Mouse (Mus musculus) gastrocnemius, adult 2 months (tissue): ENCODE measurements at regions not wholly inside any gene's neighbourhood (a gene's known extent, or its start where the extent isn't known, plus 50 kb on each side); places are given as distances from the start of the nearest gene placed in this dataset.

Experiments
- DNase-seq: peaks from one replicate; pipeline ENCODE4 v3.0.0; 2022
- H3K27ac ChIP-seq: fragments of 200-600 bp; 2 replicates; pipeline ENCODE4 v1.8.1; 2022; ENCODE audit warnings: mild to moderate bottlenecking
- H3K4me3 ChIP-seq: fragments of 200-600 bp; 2 replicates; pipeline ENCODE4 v1.8.1; 2022; ENCODE audit warnings: mild to moderate bottlenecking, moderate library complexity
- CTCF ChIP-seq: fragments of 200-600 bp; IDR thresholded peaks from 2 replicates; pipeline ENCODE4 v1.8.1; 2022; ENCODE audit warnings: antibody characterized with exemption, mild to moderate bottlenecking, moderate library complexity
- intact Hi-C: fragments of 180-260 bp; cut with DNase I; formaldehyde crosslinking; loops from one replicate; pipeline ENCODE4 v1.15.1; 2025

DNA sequence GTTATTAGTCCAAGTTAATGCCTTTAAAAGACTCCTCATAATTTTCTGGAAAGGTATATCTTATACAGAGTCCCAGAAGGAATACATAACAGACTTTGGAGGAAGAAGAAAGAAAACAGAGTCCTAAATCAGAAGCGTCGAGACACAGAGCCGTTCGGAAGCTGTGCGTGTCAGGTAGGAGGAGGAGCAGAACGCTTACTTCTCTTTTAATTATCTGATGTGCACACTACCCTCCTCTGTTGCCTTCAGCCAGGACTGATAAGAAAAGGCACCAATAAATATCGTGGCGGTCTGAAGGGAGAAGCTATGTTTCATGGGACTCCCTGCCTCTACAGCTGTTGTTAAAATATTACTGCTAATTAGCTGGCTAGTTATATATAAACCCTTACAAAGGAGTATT, 296.2 kb downstream of the Dhx15 start:
- DNase-seq: no peak
- intact Hi-C loops: loop anchor here (10.0 kb wide), 1 partner anchor 299 kb away; no protein-coding TSS in a partner anchor
- peak overlapping the region; percentile 61 for H3K4me3 ChIP-seq
- TF ChIP-seq CTCF: no peak
- H3K27ac ChIP-seq: peak overlapping the region; percentile 54

DNA sequence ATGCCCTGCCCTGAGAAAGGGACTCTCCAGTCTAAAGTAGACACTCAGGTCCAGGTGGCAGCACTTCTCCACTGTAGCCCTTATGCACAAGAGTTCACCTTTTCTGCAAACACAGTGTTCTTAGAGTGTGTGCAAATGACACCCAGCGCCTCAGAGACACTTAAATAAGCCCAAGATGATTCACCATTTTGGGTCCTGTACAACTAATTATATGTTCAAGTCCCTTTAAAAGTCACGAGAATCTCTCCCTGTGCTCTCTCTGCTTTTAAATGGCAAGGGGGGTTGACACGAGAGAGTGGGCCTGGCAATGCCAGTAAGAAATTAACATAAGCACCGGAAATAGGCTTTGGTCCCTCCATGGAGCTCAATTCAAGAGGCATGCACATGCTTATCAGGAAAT, 299.0 kb downstream of the Dhx15 start:
- TF ChIP-seq CTCF: no peak
- intact Hi-C loops: loop anchor here (10.0 kb wide), 1 partner anchor 297 kb away; no protein-coding TSS in a partner anchor
- DNase-seq: no peak
- H3K27ac ChIP-seq: no peak overlapping the region
- no peak overlapping the region for H3K4me3 ChIP-seq

DNA sequence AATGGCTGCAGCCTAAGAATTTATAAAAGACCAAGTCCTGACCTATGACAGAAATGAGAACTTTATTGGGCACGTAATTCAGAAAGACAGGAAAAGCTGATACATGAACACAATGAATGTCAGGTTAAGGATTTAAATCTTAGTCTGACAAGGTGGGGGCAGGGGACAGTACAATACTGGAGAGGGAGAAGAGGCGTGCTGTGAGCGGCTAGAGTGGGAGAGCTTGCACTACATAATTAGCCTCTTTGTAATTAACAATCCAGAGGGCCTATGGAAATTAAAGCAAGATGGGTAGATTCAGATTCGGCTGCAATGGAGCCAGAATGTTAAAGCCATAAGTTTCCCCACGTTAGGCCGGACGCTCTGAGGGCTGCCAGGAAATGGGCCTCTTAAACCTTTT, 301.9 kb downstream of the Dhx15 start:
- intact Hi-C loops: no loop called here
- no peak for DNase-seq
- Histone ChIP-seq H3K4me3 (no peak overlapping the region), H3K27ac (no peak overlapping the region)
- no peak for TF ChIP-seq CTCF

DNA sequence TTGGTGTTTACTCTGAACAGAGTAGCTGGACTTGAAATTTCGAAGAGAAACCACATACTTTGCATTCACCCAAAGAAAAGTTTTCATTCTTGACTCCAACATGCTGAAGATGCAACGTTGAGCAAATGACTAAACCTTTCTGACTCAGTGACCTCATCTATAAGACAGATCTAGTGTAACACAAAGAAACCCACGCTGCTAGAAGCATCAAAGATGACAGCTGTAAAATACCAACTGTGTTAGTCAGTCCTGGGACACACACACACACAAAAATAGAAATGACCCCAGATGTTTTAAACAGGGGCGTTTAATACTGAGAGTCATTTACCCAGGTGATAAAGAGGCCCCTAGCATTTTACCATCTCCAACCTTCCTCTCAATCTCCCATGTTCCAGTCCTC, 307.7 kb downstream of the Dhx15 start:
- no peak overlapping the region for H3K4me3 ChIP-seq
- no peak for TF ChIP-seq CTCF
- DNase-seq: no peak
- intact Hi-C loops: no loop called here
- H3K27ac ChIP-seq: no peak overlapping the region

DNA sequence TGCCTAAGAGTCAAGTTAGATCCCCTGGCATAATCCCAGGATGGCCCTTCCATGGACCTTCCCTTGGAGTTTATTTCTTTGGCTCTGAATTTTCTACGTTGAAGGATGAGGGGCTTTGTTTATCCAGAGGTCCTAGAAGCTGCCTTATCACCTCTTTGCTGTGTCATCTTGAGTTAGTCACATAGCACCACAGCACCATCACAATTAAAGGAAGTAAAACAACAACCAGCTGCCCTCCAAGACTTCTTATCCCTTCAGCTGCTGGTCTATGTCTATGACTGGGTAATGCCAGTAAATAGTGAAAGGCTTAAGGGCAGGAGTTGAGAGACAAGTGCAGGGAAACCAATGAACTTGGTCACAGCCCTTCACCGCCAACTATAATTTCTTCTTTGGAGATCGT, 308.1 kb downstream of the Dhx15 start:
- no peak overlapping the region for H3K27ac ChIP-seq
- DNase-seq: no peak
- intact Hi-C loops: no loop called here

DNA sequence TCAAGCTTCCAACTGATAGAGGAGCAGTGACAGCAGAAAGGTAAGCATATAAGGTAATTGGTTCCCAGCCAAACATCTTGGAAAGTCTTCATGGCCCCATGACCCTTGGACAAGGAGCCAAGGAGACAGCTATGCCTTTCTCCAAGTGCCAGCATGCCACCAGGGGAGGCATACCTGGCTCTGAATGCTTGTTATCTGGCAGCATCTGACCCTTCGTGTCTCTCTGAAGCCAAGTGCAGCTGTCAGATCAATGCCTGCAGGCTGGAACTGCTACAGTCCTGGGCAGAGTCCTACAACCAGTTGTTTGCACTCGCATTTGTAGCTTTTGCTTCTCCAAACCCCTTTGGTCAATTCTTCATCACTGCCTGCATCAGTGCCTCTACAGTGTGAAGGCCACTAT, 309.3 kb upstream of the Ppargc1a start:
- TF ChIP-seq CTCF: no peak
- intact Hi-C loops: no loop called here
- Histone ChIP-seq H3K4me3 (no peak overlapping the region), H3K27ac (no peak overlapping the region)
- DNase-seq: no peak

More for the DNA sequence above, 308.1 kb downstream of the Dhx15 start:
- no peak for TF ChIP-seq CTCF
- H3K4me3 ChIP-seq: no peak overlapping the region

DNA sequence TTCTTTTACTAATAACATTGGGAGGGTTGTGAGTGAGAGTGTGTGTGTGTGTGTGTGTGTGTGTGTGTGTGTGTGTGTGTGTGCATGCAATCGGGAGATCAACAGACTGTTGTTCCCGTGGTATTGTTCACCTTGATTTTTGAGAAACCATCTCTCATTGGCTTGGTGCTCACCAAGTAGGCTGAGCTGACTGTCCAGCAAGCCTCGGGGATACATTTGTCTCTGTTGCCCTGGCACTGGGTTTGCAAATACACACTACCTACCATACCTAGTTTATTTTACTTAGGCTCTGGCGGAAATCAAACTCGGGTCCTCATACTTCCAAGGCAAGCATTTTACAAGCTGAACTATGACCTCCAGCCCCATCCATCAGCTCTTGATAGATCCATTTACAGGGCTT, 306.0 kb upstream of the Ppargc1a start:
- TF ChIP-seq CTCF: no peak
- intact Hi-C loops: no loop called here
- no peak overlapping the region for H3K4me3 ChIP-seq
- no peak for DNase-seq
- H3K27ac ChIP-seq: no peak overlapping the region

DNA sequence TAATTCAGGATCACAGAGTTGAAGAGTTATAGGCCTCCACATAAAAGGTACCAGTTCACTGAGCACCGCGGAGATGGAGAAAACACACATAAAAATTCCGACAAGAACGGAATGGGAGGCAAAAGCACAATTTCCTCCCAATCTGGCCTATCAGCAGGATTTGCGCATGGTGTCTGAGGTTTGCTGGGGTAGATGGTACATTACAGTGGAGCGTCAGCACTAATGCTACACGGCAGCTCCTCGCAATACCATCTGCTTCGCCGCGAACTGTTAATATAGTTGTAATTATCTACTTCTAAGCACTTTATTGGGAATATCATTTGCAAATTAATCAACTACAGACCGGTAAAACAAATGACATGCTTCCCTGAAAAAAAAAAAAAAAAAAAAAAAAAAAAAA, 304.2 kb upstream of the Ppargc1a start:
- DNase-seq: no peak
- no peak for TF ChIP-seq CTCF
- intact Hi-C loops: no loop called here

DNA sequence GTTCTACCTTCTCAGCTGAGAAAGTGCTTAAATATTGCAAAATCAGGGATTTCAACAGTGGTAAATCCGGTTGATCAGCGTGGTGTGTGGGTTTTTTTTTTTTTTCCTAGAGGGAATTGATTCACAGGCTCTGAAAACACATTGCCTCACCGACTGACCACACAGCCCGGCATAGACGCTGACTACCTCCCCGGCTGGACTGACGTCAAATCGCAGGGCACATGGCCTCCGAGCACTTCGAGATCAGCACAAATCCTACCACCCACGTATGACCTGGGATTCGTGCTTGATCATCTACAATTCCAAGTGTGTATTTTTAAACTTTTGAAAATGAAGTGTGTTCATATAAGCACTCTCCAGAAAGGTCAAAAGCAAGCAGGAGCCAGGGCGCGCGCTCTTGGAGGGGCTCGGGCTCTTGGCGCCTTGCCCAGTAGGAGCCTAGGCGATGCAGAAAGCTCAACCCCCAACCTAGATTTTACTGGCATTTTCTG, 300.7 kb upstream of the Ppargc1a start:
- no peak for TF ChIP-seq CTCF
- intact Hi-C loops: no loop called here
- H3K4me3 ChIP-seq: no peak overlapping the region
- H3K27ac ChIP-seq: no peak overlapping the region
- peak; percentile 31 for DNase-seq

More for the DNA sequence above, 304.2 kb upstream of the Ppargc1a start:
- Histone ChIP-seq H3K4me3 (no peak overlapping the region), H3K27ac (no peak overlapping the region)

DNA sequence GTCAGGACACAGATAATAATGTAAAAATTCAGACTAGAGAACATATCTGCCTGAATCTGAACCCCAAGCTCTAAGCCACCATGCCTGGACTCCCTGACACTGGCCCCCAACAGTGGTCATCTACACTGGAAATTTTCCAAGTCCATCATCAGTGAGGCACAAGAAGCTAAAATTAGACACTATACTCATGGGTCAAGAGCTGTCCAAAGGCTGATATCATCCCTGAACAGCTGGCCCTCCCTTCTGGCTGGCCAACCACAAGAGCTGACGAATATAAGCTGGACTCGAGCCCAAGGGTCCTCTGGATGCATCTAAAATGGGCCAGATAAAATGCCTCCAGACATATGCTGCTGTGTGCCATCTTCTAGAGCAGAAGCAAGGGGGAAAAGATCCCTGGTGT, 298.5 kb upstream of the Ppargc1a start:
- TF ChIP-seq CTCF: no peak
- H3K4me3 ChIP-seq: no peak overlapping the region
- H3K27ac ChIP-seq: no peak overlapping the region
- DNase-seq: peak; percentile 16
- intact Hi-C loops: no loop called here

DNA sequence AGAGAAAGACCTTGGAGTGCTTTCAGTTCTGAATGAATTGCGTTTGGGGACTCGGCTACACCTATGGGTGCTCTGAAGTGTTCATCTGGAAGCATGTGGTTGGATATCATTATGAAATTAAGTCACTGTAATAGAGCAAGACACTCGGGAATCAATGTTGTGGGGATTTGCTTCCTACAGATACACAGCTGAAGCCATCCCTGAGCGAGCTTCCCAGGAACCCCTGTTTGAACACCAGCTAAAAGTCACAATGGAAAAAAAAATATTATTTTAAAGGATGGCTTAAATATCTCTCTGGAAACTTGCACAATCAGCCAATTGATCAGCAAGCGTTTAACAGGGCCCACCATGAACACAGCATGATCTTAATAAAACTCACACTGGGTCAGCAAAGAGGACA, 293.0 kb upstream of the Ppargc1a start:
- DNase-seq: no peak
- Histone ChIP-seq H3K27ac (no peak overlapping the region), H3K4me3 (no peak overlapping the region)
- TF ChIP-seq CTCF: no peak
- intact Hi-C loops: no loop called here

DNA sequence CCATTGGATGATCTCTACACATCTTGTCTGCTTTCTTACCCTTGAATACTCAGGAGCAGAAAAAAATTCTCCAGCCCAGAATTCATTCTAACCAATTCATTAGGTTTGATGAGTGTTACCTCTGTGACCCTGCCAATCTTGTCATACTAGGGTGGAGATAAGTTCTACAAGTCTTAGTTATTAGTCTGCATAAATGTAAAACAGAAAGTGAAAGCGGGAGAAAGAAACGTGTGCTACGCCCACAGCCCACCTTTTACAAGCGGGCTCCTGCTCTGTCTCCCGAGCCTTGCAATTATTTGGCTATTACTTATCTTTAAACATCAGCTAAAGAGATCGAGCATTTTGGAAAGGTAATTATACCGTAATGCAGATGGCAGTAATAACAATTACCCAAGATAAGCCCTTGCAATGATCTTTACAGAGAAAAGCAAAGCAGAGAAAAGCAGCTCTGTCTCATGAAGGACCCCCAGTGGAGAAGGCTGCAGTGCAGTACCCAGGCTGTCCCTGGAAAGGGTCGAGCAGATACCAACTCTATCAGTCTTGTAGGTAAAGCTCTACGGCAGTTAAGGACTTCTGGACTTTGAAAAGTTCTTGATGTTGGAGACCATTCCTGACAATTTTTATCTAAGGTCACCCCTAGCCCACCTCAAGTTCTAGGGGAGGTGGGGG, 286.1 kb upstream of the Ppargc1a start:
- intact Hi-C loops: no loop called here
- DNase-seq: no peak
- Histone ChIP-seq H3K4me3 (peak overlapping the region; percentile 30), H3K27ac (no peak overlapping the region)
- TF ChIP-seq CTCF: no peak

DNA sequence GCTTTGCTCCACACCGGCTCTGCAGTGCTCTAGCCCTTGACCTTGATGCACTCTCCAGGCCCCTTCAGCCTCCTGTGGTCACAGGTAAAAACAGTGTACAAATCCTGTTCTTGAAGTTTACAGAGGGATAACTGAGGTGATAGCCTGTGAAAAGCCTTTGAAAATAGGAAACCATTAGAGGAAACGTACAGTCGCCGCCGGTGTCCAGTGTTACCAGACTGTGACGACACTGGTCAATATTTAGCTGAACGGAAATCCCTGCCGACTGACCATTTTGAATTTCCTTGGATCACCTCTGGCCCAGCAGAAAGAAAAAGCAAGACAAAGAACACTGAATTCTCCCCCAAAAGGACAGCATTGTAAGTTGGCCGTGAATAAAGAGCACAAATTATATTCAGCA, 282.6 kb upstream of the Ppargc1a start:
- DNase-seq: no peak
- intact Hi-C loops: no loop called here
- no peak overlapping the region for H3K4me3 ChIP-seq
- H3K27ac ChIP-seq: no peak overlapping the region
- TF ChIP-seq CTCF: no peak

DNA sequence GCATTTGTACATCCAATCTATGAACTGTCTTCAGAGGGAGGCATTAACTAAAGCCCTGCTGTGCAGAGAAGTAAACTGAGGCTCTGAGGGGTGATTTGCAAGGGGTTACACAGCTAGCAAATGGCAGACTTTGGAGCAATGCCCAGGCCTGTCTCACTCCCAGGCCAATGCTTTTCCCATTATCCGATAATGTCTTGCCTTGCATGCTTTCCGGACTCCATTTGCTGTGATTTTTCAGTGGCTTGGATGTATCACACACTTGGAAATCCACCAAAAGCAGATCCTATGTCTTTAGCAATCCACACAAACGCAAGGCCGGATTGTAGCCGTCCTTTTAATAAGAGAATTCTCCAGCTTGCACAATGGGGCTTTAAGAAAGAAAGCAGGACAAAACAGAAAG, 281.7 kb upstream of the Ppargc1a start:
- no peak overlapping the region for H3K27ac ChIP-seq
- no peak overlapping the region for H3K4me3 ChIP-seq
- intact Hi-C loops: no loop called here
- DNase-seq: no peak
- no peak for TF ChIP-seq CTCF
